Mouse (Mus musculus): ENCODE measurements at regions not wholly inside any gene's neighbourhood (a gene's known extent, or its start where the extent isn't known, plus 50 kb on each side); places are given as distances from the start of the nearest gene placed in this dataset.
A peak's percentile ranks its signal among the peaks of the same experiment; 100 is the strongest.

DNA sequence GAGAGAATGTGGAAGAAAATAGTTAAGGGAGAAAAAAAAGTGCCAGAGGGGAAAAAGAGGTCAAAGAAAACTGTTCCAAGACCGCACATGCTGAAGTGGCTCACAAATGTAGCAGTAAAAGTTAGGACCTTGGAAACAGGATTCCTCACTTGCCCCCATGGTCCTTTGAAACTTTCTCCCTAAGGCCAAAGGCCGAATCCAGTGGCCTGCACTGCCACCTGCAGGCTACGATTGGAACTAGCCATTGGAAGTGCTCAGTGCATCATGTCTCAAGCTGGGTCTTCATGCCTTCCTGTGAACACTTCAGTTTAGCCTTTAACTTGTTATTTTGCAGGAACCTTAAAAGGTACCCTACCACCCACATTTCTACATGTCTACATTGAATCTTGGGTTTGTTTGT is 56.3 kb upstream of the Mctp2 start:
- Histone ChIP-seq H3K36me3 (ENCODE audit: control insufficient read depth, insufficient read depth, low read length) (no peaks in the 10 kb centered on the region), H3K27me3 (replicated peaks; ENCODE audit: control insufficient read depth, insufficient read depth, low read length) (no peaks in the 10 kb centered on the region), H3K4me1 (ENCODE audit: control insufficient read depth, insufficient read depth, low read length) (no peaks in the 10 kb centered on the region), H3K27ac (ENCODE audit: insufficient read depth, low read depth, low read length) (no peak overlapping the region), H3K4me3 (ENCODE audit: insufficient read depth, low read depth, low read length) (no peak overlapping the region)
- peak; percentile 66 for DNase-seq
- 5% methylated on average over 3 of the region's 3 CpGs for WGBS
- TF ChIP-seq POLR2A (IDR thresholded peaks at IDR 0.05; ENCODE audit: low read depth, low read length) (no peak), CTCF (conservative IDR thresholded peaks at IDR 0.05; ENCODE audit: insufficient read depth, insufficient read length, low read depth, low read length) (peak; percentile 96)

DNA sequence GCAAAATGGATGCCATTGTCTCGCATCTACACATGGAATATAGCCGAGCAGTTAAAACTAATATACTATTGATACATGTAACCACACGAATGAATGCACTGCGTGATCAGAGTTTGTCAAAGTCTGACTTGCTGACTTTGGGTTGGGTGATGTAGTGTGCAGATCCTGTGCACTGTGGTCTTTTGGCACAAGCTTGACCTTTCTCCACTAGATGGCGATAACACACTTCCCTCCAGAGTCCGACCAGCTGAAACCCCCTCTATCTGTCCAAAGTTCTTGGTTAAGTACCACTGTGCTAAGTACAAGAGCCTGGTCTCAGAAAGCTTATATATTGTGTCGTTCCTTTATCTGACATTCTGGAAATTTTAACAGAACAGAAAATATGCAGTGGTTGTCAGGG is 84.9 kb upstream of the Mctp2 start:
- Histone ChIP-seq H3K27ac (ENCODE audit: insufficient read depth, low read depth, low read length) (no peak overlapping the region), H3K27me3 (replicated peaks; ENCODE audit: control insufficient read depth, insufficient read depth, low read length) (no peaks in the 10 kb centered on the region), H3K36me3 (ENCODE audit: control insufficient read depth, insufficient read depth, low read length) (no peaks in the 10 kb centered on the region), H3K4me1 (ENCODE audit: control insufficient read depth, insufficient read depth, low read length) (no peaks in the 10 kb centered on the region), H3K4me3 (ENCODE audit: insufficient read depth, low read depth, low read length) (no peak overlapping the region)
- no peak for TF ChIP-seq POLR2A (IDR thresholded peaks at IDR 0.05; ENCODE audit: low read depth, low read length)
- peak; percentile 56 for TF ChIP-seq CTCF (conservative IDR thresholded peaks at IDR 0.05; ENCODE audit: insufficient read depth, insufficient read length, low read depth, low read length)
- peak; percentile 14 for DNase-seq
- 37% methylated on average over 7 of the region's 7 CpGs for WGBS

DNA sequence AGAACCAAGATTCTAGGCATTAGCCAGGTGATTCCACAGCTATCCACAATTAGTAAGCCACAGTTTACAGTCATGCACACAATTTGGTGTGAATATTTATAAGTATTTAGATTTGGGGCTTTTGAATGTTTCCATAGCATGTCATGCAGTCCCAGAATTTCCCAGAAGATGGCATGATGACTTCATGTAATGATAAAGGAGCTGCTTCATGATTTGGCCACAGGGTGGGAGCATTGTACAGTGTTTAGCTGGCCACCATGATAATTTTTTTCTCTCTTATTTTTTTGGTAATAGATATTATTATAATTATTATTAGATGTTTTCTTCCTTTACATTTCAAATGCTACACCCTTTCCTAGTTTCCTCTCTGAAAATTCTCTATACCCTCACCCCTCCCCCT is 93.6 kb upstream of the Mctp2 start:
- no peaks in the 10 kb centered on the region for H3K36me3 ChIP-seq (ENCODE audit: control insufficient read depth, insufficient read depth, low read length)
- no peak overlapping the region for H3K27ac ChIP-seq (ENCODE audit: insufficient read depth, low read depth, low read length)
- no peaks in the 10 kb centered on the region for H3K27me3 ChIP-seq (replicated peaks; ENCODE audit: control insufficient read depth, insufficient read depth, low read length)
- peak; percentile 61 for DNase-seq
- no peak overlapping the region for H3K4me3 ChIP-seq (ENCODE audit: insufficient read depth, low read depth, low read length)
- TF ChIP-seq POLR2A (IDR thresholded peaks at IDR 0.05; ENCODE audit: low read depth, low read length) (no peak), CTCF (conservative IDR thresholded peaks at IDR 0.05; ENCODE audit: insufficient read depth, insufficient read length, low read depth, low read length) (peak; percentile 47)
- no peaks in the 10 kb centered on the region for H3K4me1 ChIP-seq (ENCODE audit: control insufficient read depth, insufficient read depth, low read length)

DNA sequence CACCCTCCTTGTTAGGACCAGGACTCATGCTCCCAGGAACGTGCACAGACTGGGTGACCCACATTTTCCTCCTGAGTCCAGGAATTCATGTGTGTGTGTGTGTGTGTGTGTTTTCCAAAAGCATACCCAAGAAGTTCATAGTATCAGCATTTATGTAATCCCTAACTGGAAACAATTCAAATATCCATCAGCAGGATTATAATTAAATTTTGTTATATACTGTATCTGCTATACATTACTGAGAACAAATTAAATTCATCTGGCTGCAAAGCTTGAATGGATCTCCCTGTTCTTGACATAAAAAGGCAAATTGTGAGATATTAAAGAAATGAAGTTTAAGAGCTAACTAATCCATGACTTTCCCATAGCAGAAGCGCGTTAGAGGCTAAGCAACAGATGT is 99.7 kb upstream of the Mctp2 start:
- no peak overlapping the region for H3K27ac ChIP-seq (ENCODE audit: insufficient read depth, low read depth, low read length)
- no peaks in the 10 kb centered on the region for H3K36me3 ChIP-seq (ENCODE audit: control insufficient read depth, insufficient read depth, low read length)
- H3K4me1 ChIP-seq (ENCODE audit: control insufficient read depth, insufficient read depth, low read length): no peaks in the 10 kb centered on the region
- no peaks in the 10 kb centered on the region for H3K27me3 ChIP-seq (replicated peaks; ENCODE audit: control insufficient read depth, insufficient read depth, low read length)
- 92% methylated on average over 3 of the region's 3 CpGs for WGBS
- TF ChIP-seq POLR2A (IDR thresholded peaks at IDR 0.05; ENCODE audit: low read depth, low read length) (no peak), CTCF (conservative IDR thresholded peaks at IDR 0.05; ENCODE audit: insufficient read depth, insufficient read length, low read depth, low read length) (no peak)
- no peak for DNase-seq
- no peak overlapping the region for H3K4me3 ChIP-seq (ENCODE audit: insufficient read depth, low read depth, low read length)

DNA sequence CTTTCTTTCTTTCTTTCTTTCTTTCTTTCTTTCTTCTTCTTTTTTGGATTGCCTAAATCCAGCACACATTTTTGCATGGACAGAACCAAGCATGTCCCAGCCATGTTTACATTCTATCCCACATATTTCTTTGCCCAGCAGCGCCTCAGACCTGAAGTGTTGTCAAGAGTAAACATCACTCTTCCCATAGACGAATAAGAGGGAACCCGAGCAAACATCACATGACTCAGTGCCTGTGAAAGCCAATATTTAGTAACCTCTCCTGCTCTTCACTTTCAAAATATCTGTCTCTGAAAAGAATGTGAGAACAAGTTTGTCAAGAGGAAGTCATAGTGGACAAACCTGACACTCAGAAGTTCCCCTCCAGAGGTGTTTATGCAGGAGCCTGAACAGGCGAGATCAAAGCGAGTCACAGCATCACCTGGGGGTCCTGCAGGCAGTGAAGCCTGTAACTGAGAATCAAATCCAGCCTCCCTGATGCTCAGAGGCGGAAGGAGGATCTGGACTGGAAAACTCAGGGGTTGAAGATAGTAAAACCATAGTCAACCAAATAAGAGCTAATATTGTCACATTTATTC is 102.1 kb upstream of the Mctp2 start:
- no peak overlapping the region for H3K4me3 ChIP-seq (ENCODE audit: insufficient read depth, low read depth, low read length)
- no peak overlapping the region for H3K27ac ChIP-seq (ENCODE audit: insufficient read depth, low read depth, low read length)
- H3K27me3 ChIP-seq (replicated peaks; ENCODE audit: control insufficient read depth, insufficient read depth, low read length): no peaks in the 10 kb centered on the region
- 48% methylated on average over 6 of the region's 6 CpGs for WGBS
- H3K36me3 ChIP-seq (ENCODE audit: control insufficient read depth, insufficient read depth, low read length): no peaks in the 10 kb centered on the region
- H3K4me1 ChIP-seq (ENCODE audit: control insufficient read depth, insufficient read depth, low read length): no peaks in the 10 kb centered on the region
- DNase-seq: no peak
- no peak for TF ChIP-seq CTCF (conservative IDR thresholded peaks at IDR 0.05; ENCODE audit: insufficient read depth, insufficient read length, low read depth, low read length)
- no peak for TF ChIP-seq POLR2A (IDR thresholded peaks at IDR 0.05; ENCODE audit: low read depth, low read length)

DNA sequence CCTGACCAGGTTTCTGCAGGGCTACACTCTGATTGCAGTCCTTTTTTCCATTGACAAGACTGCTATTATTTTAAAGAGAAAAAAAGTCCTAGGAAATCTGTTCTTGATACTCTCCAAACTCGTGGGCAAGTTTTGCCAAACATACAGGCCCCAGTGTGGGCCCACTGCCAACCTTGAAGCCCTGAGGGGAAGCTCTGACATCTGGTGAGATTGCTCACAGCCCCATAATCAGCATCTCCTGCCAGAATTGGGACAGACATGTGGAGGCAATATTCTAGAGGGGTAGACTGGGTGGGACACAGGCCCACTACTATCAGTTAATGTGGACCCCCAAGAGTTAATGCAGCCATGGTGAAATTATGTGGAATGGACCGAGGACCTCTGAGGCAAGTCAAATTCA is 132.1 kb upstream of the Mctp2 start:
- Histone ChIP-seq H3K36me3 (ENCODE audit: control insufficient read depth, insufficient read depth, low read length) (no peaks in the 10 kb centered on the region), H3K27ac (ENCODE audit: insufficient read depth, low read depth, low read length) (no peak overlapping the region), H3K27me3 (replicated peaks; ENCODE audit: control insufficient read depth, insufficient read depth, low read length) (no peaks in the 10 kb centered on the region; the same call in 1 of the 2 replicates), H3K4me1 (ENCODE audit: control insufficient read depth, insufficient read depth, low read length) (no peaks in the 10 kb centered on the region), H3K4me3 (ENCODE audit: insufficient read depth, low read depth, low read length) (no peak overlapping the region)
- 48% methylated on average over 2 of the region's 2 CpGs for WGBS
- TF ChIP-seq POLR2A (IDR thresholded peaks at IDR 0.05; ENCODE audit: low read depth, low read length): no peak
- no peak for TF ChIP-seq CTCF (conservative IDR thresholded peaks at IDR 0.05; ENCODE audit: insufficient read depth, insufficient read length, low read depth, low read length)
- no peak for DNase-seq

DNA sequence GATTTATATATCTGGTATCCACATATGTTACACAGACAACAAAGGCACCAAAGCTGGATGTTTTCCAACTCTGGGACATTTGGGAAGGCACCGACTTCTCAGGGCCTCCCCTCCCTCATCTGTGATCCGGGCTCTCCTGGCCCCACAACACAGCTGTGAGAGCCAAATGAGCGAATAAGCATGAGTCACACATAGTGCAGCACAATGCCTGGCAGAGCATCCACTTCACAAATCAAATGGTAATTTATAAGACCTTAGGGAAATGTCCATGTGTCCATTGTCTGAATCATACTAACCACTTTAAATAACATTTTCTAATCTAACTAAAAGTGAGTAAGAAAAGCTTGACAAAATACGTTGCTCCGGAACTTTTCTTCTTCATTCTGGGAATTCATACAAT is 135.6 kb upstream of the Mctp2 start:
- 70% methylated on average over 5 of the region's 5 CpGs for WGBS
- no peak for TF ChIP-seq POLR2A (IDR thresholded peaks at IDR 0.05; ENCODE audit: low read depth, low read length)
- no peak for TF ChIP-seq CTCF (conservative IDR thresholded peaks at IDR 0.05; ENCODE audit: insufficient read depth, insufficient read length, low read depth, low read length)
- Histone ChIP-seq H3K36me3 (ENCODE audit: control insufficient read depth, insufficient read depth, low read length) (no peaks in the 10 kb centered on the region), H3K4me1 (ENCODE audit: control insufficient read depth, insufficient read depth, low read length) (no peaks in the 10 kb centered on the region), H3K27me3 (replicated peaks; ENCODE audit: control insufficient read depth, insufficient read depth, low read length) (no peaks in the 10 kb centered on the region; the same call in 1 of the 2 replicates), H3K4me3 (ENCODE audit: insufficient read depth, low read depth, low read length) (no peak overlapping the region), H3K27ac (ENCODE audit: insufficient read depth, low read depth, low read length) (no peak overlapping the region)
- no peak for DNase-seq

All from kidney, adult 2 months (tissue).